Mouse (Mus musculus): ENCODE results near the gene Camk2d. TPM values are rescaled to one million over a fixed set of nuclear protein-coding genes. Genes with fewer than 3 reads are reported as not detected.

Camk2d gene
- total and polyA plus RNA-seq, 3 experiments, result 0.07 to 0.35 TPM; not detected in 1

DNA sequence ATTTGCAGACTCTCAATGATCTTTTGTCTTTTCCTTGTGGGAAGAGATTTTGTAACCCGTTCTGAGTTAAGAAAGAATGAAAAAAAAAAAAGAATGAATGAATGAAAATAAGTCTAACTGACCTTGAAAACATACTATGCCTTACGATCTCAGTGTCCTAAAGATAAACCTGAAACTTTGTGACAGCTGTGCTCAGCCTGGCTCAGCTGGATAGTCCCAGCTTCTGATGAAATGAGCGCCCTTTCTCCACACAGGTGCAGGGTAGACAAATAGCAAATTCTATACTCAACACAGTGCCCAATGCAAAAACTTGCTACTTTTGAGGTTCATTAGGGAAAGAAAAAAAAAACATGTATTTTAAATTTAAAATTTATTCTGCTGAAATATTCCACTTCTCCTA is 213.8 kb downstream of the Camk2d start:
- Histone ChIP-seq H3K4me1 (ENCODE audit: control insufficient read depth in 1 of 2, insufficient read depth in 2 of 2, low read length in 2 of 2) (no peaks in the 10 kb centered on the region; a peak in 1 of 4 replicates), H3K79me2 (ENCODE audit: control insufficient read depth, insufficient read depth, low read length, poor library complexity) (no peaks in the 10 kb centered on the region), H3K4me3 (ENCODE audit: control insufficient read depth in 1 of 2, insufficient read depth in 1 of 2, low read depth in 2 of 2, low read length in 2 of 2) (no peak overlapping the region), H3K9me3 (replicated peaks; ENCODE audit: insufficient read depth, low read length) (no peaks in the 10 kb centered on the region), H3K9ac (ENCODE audit: control insufficient read depth, low read depth, low read length, poor library complexity, severe bottlenecking) (no peak overlapping the region), H3K27ac (ENCODE audit: control insufficient read depth, low read depth, low read length) (no peak overlapping the region), H3K36me3 (ENCODE audit: control insufficient read depth in 1 of 2, insufficient read depth in 2 of 2, low read length in 2 of 2) (no peaks in the 10 kb centered on the region), H3K27me3 (ENCODE audit: control insufficient read depth in 1 of 2, insufficient read depth in 2 of 2, low read length in 2 of 2) (no peaks in the 10 kb centered on the region)
- no peak for TF ChIP-seq SMC3 (IDR thresholded peaks at IDR 0.05; ENCODE audit: low read depth, low read length)
- no peak for TF ChIP-seq POLR2A (IDR thresholded peaks at IDR 0.05; ENCODE audit: control insufficient read depth in 1 of 2, insufficient read depth in 1 of 2, low read depth in 1 of 2, low read length in 2 of 2, poor library complexity in 1 of 2)
- no peak for TF ChIP-seq ZC3H11A (IDR thresholded peaks at IDR 0.05; ENCODE audit: low read depth, low read length)
- no peak for TF ChIP-seq NRF1 (IDR thresholded peaks at IDR 0.05; ENCODE audit: insufficient read depth, low read depth, low read length, poor library complexity, severe bottlenecking)
- no peak for TF ChIP-seq MAFK (IDR thresholded peaks at IDR 0.05; ENCODE audit: borderline replicate concordance, low read depth, low read length)
- TF ChIP-seq TCF12 (IDR thresholded peaks at IDR 0.05; ENCODE audit: low read depth, low read length), result no peak
- DNase-seq (ENCODE audit: low read depth, low spot score), result no peak

DNA sequence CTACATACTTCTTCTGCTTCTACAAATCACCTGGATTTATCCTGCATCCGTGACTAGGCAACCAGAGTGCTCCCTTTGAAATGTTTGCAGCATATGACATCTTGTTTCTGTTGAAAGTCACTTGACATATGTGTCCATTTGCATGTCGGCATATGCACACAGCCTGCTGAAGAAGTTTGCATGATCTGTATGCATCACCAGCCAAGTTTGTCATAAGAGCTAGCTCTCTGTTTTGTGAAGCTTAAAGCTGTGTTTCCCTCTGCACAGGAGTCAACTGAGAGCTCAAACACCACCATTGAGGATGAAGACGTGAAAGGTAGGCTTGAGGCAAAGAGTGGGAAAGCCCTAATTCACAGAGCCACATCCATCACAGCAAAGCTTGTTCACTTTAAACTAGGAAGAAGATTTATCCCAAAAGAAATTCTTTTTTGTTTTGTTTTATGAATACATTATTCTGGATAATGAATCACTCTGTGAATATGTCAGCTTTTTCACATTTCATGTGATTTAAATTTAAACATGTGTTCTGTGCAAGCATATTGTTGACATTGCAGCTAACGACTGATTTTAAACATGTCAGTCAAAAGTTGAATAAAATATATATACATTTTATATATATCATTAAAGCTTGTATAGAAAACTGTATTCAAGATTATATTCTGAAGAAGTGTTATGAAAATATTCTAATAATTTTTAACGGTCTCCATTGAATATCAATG is 214.4 kb downstream of the Camk2d start:
- TF ChIP-seq TCF12 (IDR thresholded peaks at IDR 0.05; ENCODE audit: low read depth, low read length) (no peak), SIN3A (IDR thresholded peaks at IDR 0.05; ENCODE audit: low read length) (no peak), MYC (IDR thresholded peaks at IDR 0.05; ENCODE audit: low read depth, low read length) (no peak), USF1 (IDR thresholded peaks at IDR 0.05; ENCODE audit: low read depth, low read length) (no peak), ETS1 (IDR thresholded peaks at IDR 0.05; ENCODE audit: low read depth, low read length) (no peak), MAFK (IDR thresholded peaks at IDR 0.05; ENCODE audit: borderline replicate concordance, low read depth, low read length) (no peak), MAZ (IDR thresholded peaks at IDR 0.05; ENCODE audit: low read depth, low read length) (no peak), TAL1 (IDR thresholded peaks at IDR 0.05; ENCODE audit: low read length) (no peak)
- Histone ChIP-seq H3K27ac (ENCODE audit: control insufficient read depth, low read depth, low read length) (no peak overlapping the region), H3K9ac (ENCODE audit: control insufficient read depth, low read depth, low read length, poor library complexity, severe bottlenecking) (no peak overlapping the region), H3K9me3 (replicated peaks; ENCODE audit: insufficient read depth, low read length) (no peaks in the 10 kb centered on the region), H3K4me1 (ENCODE audit: control insufficient read depth in 1 of 2, insufficient read depth in 2 of 2, low read length in 2 of 2) (no peaks in the 10 kb centered on the region; a peak in 1 of 4 replicates), H3K79me2 (ENCODE audit: control insufficient read depth, insufficient read depth, low read length, poor library complexity) (no peaks in the 10 kb centered on the region), H3K4me3 (ENCODE audit: control insufficient read depth in 1 of 2, insufficient read depth in 1 of 2, low read depth in 2 of 2, low read length in 2 of 2) (no peak overlapping the region), H3K36me3 (ENCODE audit: control insufficient read depth in 1 of 2, insufficient read depth in 2 of 2, low read length in 2 of 2) (no peaks in the 10 kb centered on the region), H3K27me3 (ENCODE audit: control insufficient read depth in 1 of 2, insufficient read depth in 2 of 2, low read length in 2 of 2) (no peaks in the 10 kb centered on the region)
- DNase-seq (ENCODE audit: low read depth, low spot score), result no peak

DNA sequence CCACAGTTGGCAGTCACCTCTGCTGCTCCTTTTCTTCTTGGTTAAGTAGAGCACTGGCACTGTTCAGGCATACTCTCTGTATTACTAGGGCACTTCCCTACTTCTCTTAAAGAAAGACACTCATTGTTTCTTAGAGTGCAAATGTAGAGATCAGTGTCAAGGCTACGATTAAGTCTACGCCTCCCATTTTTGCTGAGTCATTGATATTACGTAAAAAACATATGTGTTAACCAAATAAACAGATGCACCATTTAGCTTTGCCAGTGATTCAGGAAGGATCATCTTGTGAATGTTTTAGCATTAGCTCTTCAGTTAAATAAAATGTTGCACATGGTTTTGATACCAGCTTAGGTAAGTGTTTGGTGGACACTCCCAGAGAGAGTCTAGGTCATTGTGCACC is 215.5 kb downstream of the Camk2d start:
- no peaks in the 10 kb centered on the region for H3K27me3 ChIP-seq (ENCODE audit: control insufficient read depth in 1 of 2, insufficient read depth in 2 of 2, low read length in 2 of 2)
- H3K27ac ChIP-seq (ENCODE audit: control insufficient read depth, low read depth, low read length), result no peak overlapping the region
- DNase-seq (ENCODE audit: low read depth, low spot score), result peak; percentile 4
- H3K4me3 ChIP-seq (ENCODE audit: control insufficient read depth in 1 of 2, insufficient read depth in 1 of 2, low read depth in 2 of 2, low read length in 2 of 2), result no peak overlapping the region
- H3K9me3 ChIP-seq (replicated peaks; ENCODE audit: insufficient read depth, low read length), result no peaks in the 10 kb centered on the region
- H3K9ac ChIP-seq (ENCODE audit: control insufficient read depth, low read depth, low read length, poor library complexity, severe bottlenecking), result no peak overlapping the region
- no peaks in the 10 kb centered on the region; a peak in 1 of 4 replicates for H3K4me1 ChIP-seq (ENCODE audit: control insufficient read depth in 1 of 2, insufficient read depth in 2 of 2, low read length in 2 of 2)
- H3K36me3 ChIP-seq (ENCODE audit: control insufficient read depth in 1 of 2, insufficient read depth in 2 of 2, low read length in 2 of 2), result no peaks in the 10 kb centered on the region
- no peaks in the 10 kb centered on the region for H3K79me2 ChIP-seq (ENCODE audit: control insufficient read depth, insufficient read depth, low read length, poor library complexity)
- TF ChIP-seq RCOR1 (IDR thresholded peaks at IDR 0.05; ENCODE audit: low read depth, low read length) (no peak), MAFK (IDR thresholded peaks at IDR 0.05; ENCODE audit: borderline replicate concordance, low read depth, low read length) (peak; percentile 56; the same call in 1 of the 2 replicates)

Measured in MEL (cell line).